Mouse (Mus musculus) adrenal gland, adult 2 months (tissue): ENCODE measurements around the gene Smg6. TPM values are rescaled to one million over a fixed set of nuclear protein-coding genes. Genes with fewer than 3 reads are reported as not detected.

Source experiments
- DNase-seq: peaks from one replicate; pipeline ENCODE4 v3.0.0; 2021
- polyA plus RNA-seq: library from polyadenylated mRNA; depleted of rRNA; stranded (reverse); fragments of >200 nt; gene quantifications from 2 replicates; pipeline ENCODE4 v1.2.3, GENCODE M21; 2012
- total RNA-seq, 2 experiments: library from RNA; stranded (reverse); gene quantifications; 2 replicates each; pipeline ENCODE4 v1.2.3; 2021

Smg6 gene
- total and polyA plus RNA-seq, 3 experiments: 19.7 to 32.6 (median 20.9) TPM

- peak; percentile 34 for DNase-seq
Measured at GRCm38 (mm10) chr11:75047736-75048407, 122.2 kb downstream of the Smg6 start.

GRCm38 (mm10) chr11:75049146-75049545 is 123.5 kb downstream of the Smg6 start:
- no peak for DNase-seq

- DNase-seq: no peak
Measured at GRCm38 (mm10) chr11:75049807-75050206, 124.2 kb downstream of the Smg6 start.

GRCm38 (mm10) chr11:75051239-75051638 is 125.6 kb downstream of the Smg6 start:
- DNase-seq: no peak

- peak; percentile 44 for DNase-seq
Measured at GRCm38 (mm10) chr11:75051712-75052550, 126.3 kb downstream of the Smg6 start.

GRCm38 (mm10) chr11:75053020-75053419 is 127.4 kb downstream of the Smg6 start:
- DNase-seq: no peak

- no peak for DNase-seq
Measured at GRCm38 (mm10) chr11:75053722-75054121, 128.1 kb downstream of the Smg6 start.

- DNase-seq: no peak
Measured at GRCm38 (mm10) chr11:75054184-75054877, 128.7 kb downstream of the Smg6 start.

- DNase-seq: no peak
Measured at GRCm38 (mm10) chr11:75054878-75055214, 129.2 kb downstream of the Smg6 start.

- DNase-seq: no peak
Measured at GRCm38 (mm10) chr11:75062650-75063049, 137.0 kb downstream of the Smg6 start.

GRCm38 (mm10) chr11:75064266-75064665 is 138.6 kb downstream of the Smg6 start:
- DNase-seq: no peak

- no peak for DNase-seq
Measured at GRCm38 (mm10) chr11:75071352-75071751, 145.7 kb downstream of the Smg6 start.

- no peak for DNase-seq
Measured at GRCm38 (mm10) chr11:75072932-75073625, 147.5 kb downstream of the Smg6 start.

GRCm38 (mm10) chr11:75073696-75074095 is 148.1 kb downstream of the Smg6 start:
- no peak for DNase-seq

- DNase-seq: no peak
Measured at GRCm38 (mm10) chr11:75074543-75074942, 148.9 kb downstream of the Smg6 start.

- no peak for DNase-seq
Measured at GRCm38 (mm10) chr11:75078616-75079015, 153.0 kb downstream of the Smg6 start.

- DNase-seq: no peak
Measured at GRCm38 (mm10) chr11:75083031-75083430, 157.4 kb downstream of the Smg6 start.

- peak; percentile 45 for DNase-seq
Measured at GRCm38 (mm10) chr11:75092159-75092558, 166.5 kb downstream of the Smg6 start.

- peak; percentile 14 for DNase-seq
Measured at GRCm38 (mm10) chr11:75092656-75093055, 167.0 kb downstream of the Smg6 start.

GRCm38 (mm10) chr11:75094759-75095158 is 169.1 kb downstream of the Smg6 start:
- no peak for DNase-seq

- DNase-seq: no peak
Measured at GRCm38 (mm10) chr11:75102763-75103339, 177.2 kb downstream of the Smg6 start.

GRCm38 (mm10) chr11:75106614-75107013 is 181.0 kb downstream of the Smg6 start:
- no peak for DNase-seq
